Comparison of ENCODE assay signal across 9 mouse cellular contexts in the genomic region with DNA sequence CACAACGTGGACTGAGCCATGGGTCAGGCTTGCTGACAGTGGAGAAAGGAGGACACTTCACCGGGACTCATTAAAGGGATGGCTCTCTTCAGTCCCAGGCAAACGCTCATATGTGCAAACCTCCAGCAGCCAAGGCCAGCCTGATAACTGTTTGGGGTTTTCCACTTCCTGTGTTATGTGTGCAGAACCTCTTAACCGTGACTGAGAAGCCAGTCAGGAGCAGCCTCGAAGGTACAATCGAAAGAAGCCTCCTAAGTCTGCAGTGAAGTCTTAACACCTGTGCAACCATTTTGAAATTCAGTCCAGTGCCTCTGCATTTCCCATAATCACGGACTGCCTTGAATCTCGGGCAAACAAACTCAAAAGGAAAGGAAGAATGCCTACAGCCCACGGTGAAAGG. TPM values are rescaled to one million over a fixed set of nuclear protein-coding genes. Genes with fewer than 3 reads are reported as not detected.
DNase-seq lines count a peak whose midpoint lies in the region; ATAC-seq and TF ChIP-seq lines count a peak whose summit lies in the region.
"Had no signal": no experiment of that assay in that cellular context is flagged by ENCODE, and none has a peak within 500 bp of the region (broad histone marks: within the 10 kb centered on the region; RNA-seq: fewer than 3 reads in every experiment).

No protein-coding gene starts in this region.

- no peak for ATAC-seq in liver, embryonic 13.5 days (ENCODE audit: low read depth)

- H3K36me3 ChIP-seq in heart, adult 2 months (ENCODE audit: control insufficient read depth, insufficient read depth, low read length) = peaks cover 12% of the 10 kb centered on the region
- H3K36me3 ChIP-seq in liver, embryonic 13.5 days = no peaks in the 10 kb centered on the region

- WGBS in heart, adult 2 months = 25% methylated on average over 9 of the region's 9 CpGs
- WGBS in liver, embryonic 13.5 days (ENCODE audit: insufficient replicate concordance) = 4% methylated on average over 9 of the region's 9 CpGs

- H3K4me1 ChIP-seq in heart, adult 2 months (ENCODE audit: control insufficient read depth, insufficient read depth, low read length) = peaks cover 28% of the 10 kb centered on the region
- peaks cover 47% of the 10 kb centered on the region for H3K4me1 ChIP-seq in liver, embryonic 13.5 days (replicated peaks)

- no peak for TF ChIP-seq CTCF in heart, adult 2 months (IDR thresholded peaks at IDR 0.05)

- TF ChIP-seq EP300 in heart, adult 2 months (IDR thresholded peaks at IDR 0.05; ENCODE audit: insufficient read depth, low read depth, low read length) = no peak

- no peaks in the 10 kb centered on the region for H3K27me3 ChIP-seq in heart, adult 2 months (ENCODE audit: control insufficient read depth, insufficient read depth, low read length)
- peaks cover 69% of the 10 kb centered on the region for H3K27me3 ChIP-seq in liver, embryonic 13.5 days

- H3K27ac ChIP-seq in heart, adult 2 months = peak overlapping the region; percentile 96
- no peak overlapping the region for H3K27ac ChIP-seq in liver, embryonic 13.5 days

- TF ChIP-seq POLR2A in heart, adult 2 months (IDR thresholded peaks at IDR 0.05; ENCODE audit: insufficient read depth, low read depth, low read length) = no peak

- peak in 1 of 2 experiments; percentile 26 for DNase-seq in heart, adult 2 months
- no peak for DNase-seq in heart, postnatal 25 days (ENCODE audit: low spot score)
- peak; percentile 51 for DNase-seq in spleen, postnatal 36 days (ENCODE audit: low spot score in 2 of 2)
- no peak for DNase-seq in spleen, adult 12 weeks (ENCODE audit: low spot score)
- DNase-seq in liver, embryonic 13.5 days = no peak
- peak; percentile 45 for DNase-seq in thymus, postnatal 4 days
- no peak for DNase-seq in frontal cortex, postnatal 25 days (ENCODE audit: low spot score in 2 of 2)
- DNase-seq in urinary bladder, postnatal 4 days (ENCODE audit: low spot score in 2 of 2) = no peak
- DNase-seq: lung, postnatal 10 days had no signal

- H3K4me2 ChIP-seq in liver, embryonic 13.5 days = peak overlapping the region; percentile 92

- no peaks in the 10 kb centered on the region for H3K79me2 ChIP-seq in heart, adult 2 months (replicated peaks; ENCODE audit: control insufficient read depth, insufficient read depth, low read length)

- no peak overlapping the region for H3K9ac ChIP-seq in heart, adult 2 months (ENCODE audit: low read depth, low read length)
- H3K9ac ChIP-seq in liver, embryonic 13.5 days = no peak overlapping the region

- no peaks in the 10 kb centered on the region for H3K9me3 ChIP-seq in liver, embryonic 13.5 days (replicated peaks)

- peak overlapping the region; percentile 83 for H3K4me3 ChIP-seq in heart, adult 2 months
- peak overlapping the region; percentile 2; the same call in 1 of the 2 replicates for H3K4me3 ChIP-seq in liver, embryonic 13.5 days (replicated peaks)

- intact Hi-C loops in heart, adult 2 months (cut with DNase I) = loop anchor here (5.0 kb wide), 2 partner anchors 39 to 119 kb away; no protein-coding TSS in a partner anchor
- intact Hi-C loops in heart, postnatal 25 days (cut with DNase I) = loop anchor here (2.0 to 5.0 kb wide), 3 partner anchors 39 to 98 kb away; a partner anchor contains a TSS

RNA-seq across cellular contexts. Expression of a gene that starts 3.1 kb away (rescaled TPM):
- 10 to 100 TPM; 33.7 to 34.1 TPM for total RNA-seq in heart, adult 2 months (2021)
- polyA plus RNA-seq in heart, adult 2 months (2012; rRNA removed) = 9.5 and 19.2 TPM in 2 replicates
- 10 to 100 TPM; 35.3 to 36.0 TPM for total RNA-seq in heart, postnatal 25 days (2021)
- polyA plus RNA-seq in liver, embryonic 13.5 days (2015; fragmentation: Nextera tagmentation; extraction: Ambion mirVana) = 0.15 TPM in 2 replicates

Comparison
In these comparisons a context has a peak if more than half of its experiments do, and no peak if none do; other contexts are left out.
1. DNase-seq: peak in spleen, postnatal 36 days (2 of 2) and thymus, postnatal 4 days (single experiment); none in heart, postnatal 25 days (single experiment), spleen, adult 12 weeks (single experiment), liver, embryonic 13.5 days (single experiment), frontal cortex, postnatal 25 days (0 of 2) and urinary bladder, postnatal 4 days (0 of 2).